Mouse (Mus musculus) brown adipose tissue, adult 24 weeks (tissue): ENCODE results near the gene Rps5. TPM values are rescaled to one million over a fixed set of nuclear protein-coding genes. Genes with fewer than 3 reads are reported as not detected.
"Not testable (repeated sequence)": the region's sequence is repeated elsewhere in the genome, so short reads cannot be mapped to it uniquely, and the experiment has no call there.

Source experiments
- H3K27ac ChIP-seq: fragments of 200-500 bp; replicated peaks from 2 replicates; pipeline ENCODE4 v1.5.1; 2012; ENCODE audit warnings: low read depth, mild to moderate bottlenecking, low read length
- H3K4me1 ChIP-seq: fragments of 200-500 bp; 2 replicates; pipeline ENCODE4 v1.6.1; 2012; ENCODE audit warnings: low read length, mixed read lengths; ENCODE audit not compliant: control insufficient read depth, insufficient read depth, insufficient read length
- H3K4me3 ChIP-seq: fragments of 200-500 bp; 2 replicates; pipeline ENCODE4 v1.5.1; 2012; ENCODE audit warnings: low read depth, mild to moderate bottlenecking, low read length, moderate library complexity; ENCODE audit not compliant: insufficient read depth
- polyA plus RNA-seq: library from polyadenylated mRNA; stranded (reverse); fragments of >200 nt; gene quantifications from 2 replicates; pipeline ENCODE4 v1.2.4, GENCODE M21; 2012; ENCODE audit not compliant: missing spikeins, insufficient read depth, insufficient read length

Rps5 gene
- polyA plus RNA-seq = 533 and 648 TPM in 2 replicates

DNA sequence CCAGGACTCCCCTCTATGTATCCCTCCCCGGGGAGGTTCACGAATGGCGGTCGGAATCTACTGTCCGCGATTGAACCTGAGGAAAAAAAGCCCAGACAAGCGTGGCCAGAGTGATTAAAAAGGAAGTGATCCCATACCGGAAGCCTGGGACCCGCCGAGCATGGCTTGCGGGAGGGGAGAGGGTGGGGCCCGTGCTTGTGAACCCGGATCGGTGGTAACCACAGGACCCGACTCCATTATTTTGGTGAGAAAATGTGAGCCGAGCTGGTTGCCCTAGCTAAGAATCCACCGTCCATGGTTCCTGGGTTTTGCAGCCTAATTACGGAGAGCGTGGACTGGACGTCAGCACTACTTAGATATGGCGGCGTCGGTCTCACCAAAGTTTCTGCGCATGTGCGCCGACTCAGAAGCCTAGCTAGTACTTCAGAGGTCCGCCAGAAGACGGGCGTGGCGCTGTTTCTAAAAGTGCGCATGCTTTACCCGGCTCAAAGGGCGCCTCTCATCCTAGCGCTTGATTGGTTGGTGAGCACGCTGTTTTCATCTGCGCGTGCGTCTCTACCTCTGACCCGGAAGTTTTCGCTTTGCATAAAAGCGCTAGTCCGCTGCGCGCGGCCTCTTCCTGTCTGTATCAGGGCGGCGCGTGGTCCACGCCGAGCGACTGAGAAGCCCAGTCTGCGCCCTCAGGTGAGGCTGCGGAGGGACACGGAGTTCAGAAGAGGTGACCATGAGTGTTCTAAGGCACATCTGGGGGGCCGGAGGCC lies at the start of gene Rps5:
TSS of gene Rps5 (plus strand) at position 586 of the 761 bp plus-strand sequence.
- Histone ChIP-seq H3K4me1 (peaks cover 6% of the 10 kb centered on the region; the same call in 1 of the 2 replicates), H3K4me3 (peak within 1 kb of the TSS; percentile 82), H3K27ac (peak within 1 kb of the TSS; percentile 96)

DNA sequence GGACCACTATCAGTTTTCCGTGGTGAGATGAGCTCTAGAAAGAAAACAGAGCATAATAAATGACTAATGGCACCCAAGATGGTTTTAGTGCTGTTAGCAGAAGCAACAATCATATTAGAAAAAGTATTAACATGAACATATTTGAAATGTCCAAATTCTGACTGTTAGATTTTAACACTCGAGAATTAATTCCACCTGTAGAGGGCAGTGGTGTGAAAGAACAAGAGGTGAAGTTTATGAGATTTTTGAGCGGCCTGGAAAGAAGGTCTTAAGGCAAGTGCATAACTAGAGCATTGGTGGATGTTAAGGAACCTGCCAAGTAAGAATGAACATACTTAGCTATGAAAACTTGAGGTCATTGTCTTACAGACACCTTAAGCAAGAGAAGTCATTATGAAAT lies 47.8 kb upstream of the Rps5 start:
- H3K4me3 ChIP-seq = no peak overlapping the region
- no peak overlapping the region for H3K27ac ChIP-seq
- no peaks in the 10 kb centered on the region for H3K4me1 ChIP-seq

DNA sequence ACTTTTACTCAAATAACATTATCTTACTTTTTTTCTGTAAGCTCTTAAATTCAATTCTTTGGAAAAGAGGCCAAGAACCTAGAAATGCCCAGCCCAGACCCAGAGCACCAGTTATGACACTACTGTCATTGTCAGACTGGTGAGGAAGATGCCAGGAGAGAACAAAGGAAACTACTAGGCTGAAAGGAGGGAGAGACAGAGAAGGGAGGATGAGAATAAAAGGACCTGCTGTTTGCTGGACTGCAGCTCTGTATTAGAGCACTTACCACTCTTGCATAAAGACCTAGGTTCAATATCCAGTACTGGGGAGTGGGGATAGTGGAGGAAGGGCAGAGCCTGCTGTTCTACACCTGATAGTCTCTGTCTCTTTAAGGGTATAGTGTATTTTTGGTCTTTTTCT lies 42.1 kb upstream of the Rps5 start:
- Histone ChIP-seq H3K4me3 (no peak overlapping the region), H3K27ac (no peak overlapping the region), H3K4me1 (peaks cover 3% of the 10 kb centered on the region; the same call in 1 of the 2 replicates)

DNA sequence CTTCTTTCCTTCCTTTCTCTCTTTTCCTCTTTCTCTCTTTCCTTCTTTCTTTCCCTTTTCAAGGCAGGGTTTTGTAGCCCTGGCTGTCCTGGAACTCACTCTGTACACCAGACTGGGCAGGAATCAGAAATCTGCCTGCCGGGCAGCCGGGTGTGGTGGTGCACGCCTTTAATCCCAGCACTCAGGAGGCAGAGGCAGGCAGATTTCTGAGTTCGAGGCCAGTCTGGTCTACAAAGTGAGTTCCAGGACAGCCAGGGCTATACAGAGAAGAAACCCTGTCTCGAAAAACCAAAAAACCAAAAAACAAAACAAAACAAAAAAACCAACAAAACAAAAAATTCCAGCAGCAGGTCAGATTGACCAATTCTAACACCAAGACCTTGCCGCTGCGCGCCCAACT lies 41.6 kb upstream of the Rps5 start:
- H3K4me1 ChIP-seq, H3K27ac ChIP-seq: not testable (repeated sequence)
- peak overlapping the region; percentile 53 for H3K4me3 ChIP-seq

DNA sequence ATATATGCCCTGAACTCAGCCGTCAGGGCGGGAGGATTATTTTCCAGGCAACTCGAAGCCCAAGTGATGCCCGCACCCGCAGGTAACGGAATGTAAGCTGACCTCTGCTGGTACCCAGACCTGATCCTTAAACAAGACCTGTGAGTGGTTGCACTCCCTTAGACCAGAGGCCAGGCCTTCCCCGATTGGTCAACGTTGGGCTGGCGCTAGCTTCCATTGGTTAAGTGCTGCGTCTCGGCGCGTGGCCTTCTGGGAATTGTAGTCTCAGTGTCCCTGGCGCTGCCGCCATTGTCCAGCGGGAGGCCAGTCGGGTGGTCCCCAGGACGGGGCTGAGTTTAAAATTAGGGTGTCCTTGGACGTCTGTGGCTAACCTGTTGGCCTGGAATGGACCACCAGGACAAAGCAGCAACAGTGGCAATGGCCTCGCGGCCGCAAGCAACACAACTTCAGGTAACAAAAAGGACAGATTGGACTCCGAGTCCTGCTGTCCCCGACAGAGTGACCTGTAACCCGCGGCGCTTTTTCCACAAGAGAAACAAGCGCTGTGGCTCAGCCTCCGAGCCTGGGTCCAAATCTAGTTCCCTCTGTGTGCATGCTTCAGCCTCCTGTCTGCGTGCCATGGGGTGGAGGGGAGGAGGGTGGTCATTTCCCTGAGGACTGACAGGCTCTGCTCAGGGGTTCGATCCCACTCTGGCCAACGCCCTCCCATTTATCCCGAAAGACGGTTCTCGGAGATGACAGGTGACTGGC lies 41.0 kb upstream of the Rps5 start, which contains the start of gene Zfp128:
TSS of gene Zfp128 (plus strand) at position 267 of the 750 bp plus-strand sequence.
- Histone ChIP-seq H3K4me3 (peak within 1 kb of the TSS; percentile 85), H3K27ac (peak within 1 kb of the TSS; percentile 21; the same call in 1 of the 2 replicates), H3K4me1 (peaks cover 3% of the 10 kb centered on the region; the same call in 1 of the 2 replicates)

DNA sequence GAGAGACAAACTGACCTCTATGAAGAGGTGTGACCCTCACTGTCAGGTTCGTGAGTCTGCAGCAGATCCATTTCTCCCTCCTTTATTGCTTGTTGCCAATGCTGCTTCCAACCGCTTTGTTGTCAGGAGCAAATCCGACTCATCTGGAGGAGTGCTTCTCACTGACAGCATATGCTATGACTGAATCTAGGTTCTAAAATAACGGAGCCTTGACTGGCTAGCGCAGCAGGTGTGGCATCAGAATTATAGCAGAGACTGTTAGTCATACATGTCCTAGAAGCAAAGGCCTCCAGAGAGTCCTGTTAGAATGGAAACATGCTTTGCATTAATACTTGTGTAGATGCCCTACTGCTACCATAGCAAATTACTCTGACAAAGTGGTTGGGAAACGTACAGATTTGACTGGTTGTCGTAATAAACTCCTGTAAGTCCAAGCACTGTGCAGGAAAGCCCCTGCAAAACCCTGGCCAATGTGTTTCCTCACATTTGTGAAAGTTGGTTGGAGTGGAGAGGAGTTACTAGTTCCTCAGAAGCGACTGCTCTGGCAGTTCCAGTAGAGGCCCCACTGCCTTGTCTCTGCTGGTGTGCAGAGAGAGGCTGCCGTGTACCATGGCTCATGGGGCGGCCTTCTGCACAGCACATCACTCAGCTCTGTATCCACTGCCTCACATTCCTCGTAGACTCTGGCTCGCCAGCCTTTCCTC lies 35.4 kb upstream of the Rps5 start:
- Histone ChIP-seq H3K4me3 (no peak overlapping the region), H3K4me1 (no peaks in the 10 kb centered on the region), H3K27ac (no peak overlapping the region)

DNA sequence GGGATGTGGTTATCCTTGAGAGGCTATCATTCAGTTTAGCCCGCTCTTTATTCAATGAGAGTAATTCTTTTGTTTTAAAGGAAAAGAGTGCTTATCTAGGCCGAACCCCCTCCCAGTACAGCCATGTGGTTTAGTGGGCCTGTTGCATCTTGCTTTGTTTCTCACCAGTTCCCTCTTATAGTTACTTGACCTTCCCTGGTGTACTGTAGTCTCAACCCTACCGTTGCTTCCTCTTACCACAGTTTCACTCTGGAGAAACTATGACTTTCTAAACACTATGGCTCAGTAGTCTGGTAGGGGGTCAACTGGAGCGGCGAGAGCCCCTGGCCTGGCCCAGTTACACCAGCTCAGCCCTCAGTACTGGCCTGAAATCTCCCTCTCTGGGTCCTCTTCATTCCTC lies 34.5 kb upstream of the Rps5 start:
- Histone ChIP-seq H3K4me3 (no peak overlapping the region), H3K4me1 (no peaks in the 10 kb centered on the region)

DNA sequence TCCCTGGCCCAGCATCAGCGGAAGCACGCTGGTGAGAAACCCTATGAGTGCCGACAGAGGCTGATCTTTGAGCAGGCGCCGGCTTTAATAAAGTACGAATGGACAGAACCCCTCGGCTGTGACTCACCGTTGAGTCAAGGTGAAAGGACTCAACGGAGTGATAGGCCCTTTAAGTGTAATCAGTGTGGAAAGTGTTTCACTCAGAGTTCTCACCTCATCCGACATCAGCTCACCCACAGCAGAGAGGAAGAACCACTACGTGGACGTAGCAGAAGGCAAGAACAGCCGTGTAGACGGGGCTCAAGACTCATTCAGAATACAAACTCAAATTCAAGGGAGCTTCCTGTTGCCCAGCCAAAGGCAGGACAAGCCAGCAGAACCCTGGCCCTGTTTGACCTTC lies 31.2 kb upstream of the Rps5 start:
- no peak overlapping the region for H3K4me3 ChIP-seq
- H3K4me1 ChIP-seq = no peaks in the 10 kb centered on the region
- H3K27ac ChIP-seq = no peak overlapping the region

More for the DNA sequence above, 34.5 kb upstream of the Rps5 start:
- no peak overlapping the region for H3K27ac ChIP-seq

DNA sequence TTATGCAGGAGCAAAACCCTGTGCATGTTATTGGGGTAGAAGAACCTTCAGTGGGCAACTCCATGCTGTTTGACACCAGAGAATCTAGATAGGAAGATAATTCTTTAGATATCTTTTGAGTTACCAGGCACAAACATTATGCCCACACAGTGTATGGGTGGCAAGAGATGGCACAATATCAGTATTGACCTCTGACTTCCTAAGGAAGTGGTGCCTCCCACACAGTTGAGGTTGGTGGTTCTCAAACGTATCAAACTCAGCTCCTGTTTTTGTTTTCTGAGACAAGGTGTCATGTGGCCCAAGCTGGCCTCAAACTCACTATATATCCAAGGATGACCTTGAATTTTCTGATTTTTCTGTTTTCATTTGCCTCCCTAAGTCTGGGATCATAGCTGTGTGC lies 30.8 kb upstream of the Rps5 start:
- H3K27ac ChIP-seq = no peak overlapping the region
- H3K4me3 ChIP-seq = no peak overlapping the region
- H3K4me1 ChIP-seq = no peaks in the 10 kb centered on the region

DNA sequence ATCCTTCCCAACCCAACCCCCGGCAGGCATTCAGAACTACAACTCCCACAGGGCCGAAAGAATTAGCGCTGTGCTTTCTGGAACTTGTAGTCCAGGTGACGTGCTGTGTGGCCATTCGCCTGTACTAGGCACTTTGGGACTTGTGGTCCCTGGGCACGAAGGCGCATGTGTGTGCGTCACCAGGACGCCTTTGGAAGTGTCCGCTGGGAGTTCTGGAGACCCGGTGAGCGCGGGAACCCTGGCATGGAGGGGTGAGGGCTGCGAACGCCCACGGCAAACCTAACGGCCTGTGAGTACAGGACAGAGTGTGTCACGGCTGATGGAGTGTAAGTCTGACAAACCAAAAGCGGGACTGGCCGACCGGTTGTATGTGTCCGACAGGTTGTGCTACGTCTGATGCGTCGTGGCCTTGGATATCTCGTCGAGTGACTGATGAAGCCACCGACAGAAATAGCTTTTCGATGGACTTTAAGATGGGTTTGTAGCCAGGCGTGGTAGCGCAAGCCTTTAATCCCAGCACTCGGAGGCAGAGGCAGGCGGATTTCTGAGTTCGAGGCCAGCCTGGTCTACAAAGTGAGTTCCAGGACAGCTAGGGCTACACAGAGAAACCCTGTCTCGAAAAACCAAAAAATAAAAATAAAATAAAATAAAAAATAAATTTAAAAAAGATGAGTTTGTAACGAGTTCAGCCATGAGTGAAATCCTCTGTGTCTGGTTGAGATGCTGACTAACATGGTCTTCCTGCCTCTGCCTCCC lies 24.3 kb upstream of the Rps5 start, which contains the start of gene Zscan22:
TSS of gene Zscan22 (plus strand) at position 161 of the 756 bp plus-strand sequence.
- Histone ChIP-seq H3K27ac (0 out of 2 replicates have a peak within 1 kb of the TSS, but pooled peaks have one; percentile 8), H3K4me1 (no peaks in the 10 kb centered on the region), H3K4me3 (peak within 1 kb of the TSS; percentile 72)

DNA sequence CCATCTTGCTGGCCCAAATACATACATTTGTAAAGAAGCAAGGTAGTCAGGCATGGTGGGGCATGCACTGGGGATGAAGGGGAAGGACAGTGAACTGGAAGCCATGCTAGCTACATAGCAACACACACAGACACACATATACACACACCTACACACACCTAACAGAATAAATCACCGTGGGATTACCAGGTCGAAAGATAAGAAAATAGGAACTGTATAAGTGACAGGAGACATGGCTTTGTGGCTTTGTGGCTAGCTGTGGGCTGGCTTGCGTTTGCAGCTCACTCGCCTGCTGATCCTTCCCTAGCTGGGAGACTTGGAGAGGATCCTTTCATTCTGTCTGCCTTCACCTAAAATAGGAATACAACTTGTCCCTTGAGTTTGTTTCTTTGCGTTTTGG lies 20.6 kb upstream of the Rps5 start:
- Histone ChIP-seq H3K4me3 (no peak overlapping the region), H3K27ac (no peak overlapping the region)

DNA sequence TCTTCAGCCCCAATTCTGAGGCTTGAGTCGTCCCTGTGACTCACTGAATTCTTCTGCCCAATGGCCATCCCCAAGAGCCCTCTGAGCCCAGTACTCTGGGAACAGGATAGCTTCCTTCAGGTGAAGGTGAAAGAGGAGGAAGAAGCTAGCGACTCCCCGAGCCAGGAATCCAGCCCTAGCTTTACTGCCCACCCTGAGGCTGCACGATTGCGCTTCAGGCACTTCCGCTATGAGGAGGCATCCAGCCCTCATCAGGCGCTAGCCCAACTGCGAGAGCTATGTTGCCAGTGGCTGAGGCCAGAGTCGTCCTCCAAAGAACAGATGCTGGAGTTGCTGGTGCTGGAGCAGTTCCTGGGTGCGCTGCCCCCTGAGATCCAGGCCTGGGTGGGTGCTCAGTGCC lies 18.5 kb upstream of the Rps5 start:
- Histone ChIP-seq H3K4me1 (no peaks in the 10 kb centered on the region), H3K27ac (no peak overlapping the region), H3K4me3 (no peak overlapping the region)

More for the DNA sequence above, 20.6 kb upstream of the Rps5 start:
- no peaks in the 10 kb centered on the region for H3K4me1 ChIP-seq

DNA sequence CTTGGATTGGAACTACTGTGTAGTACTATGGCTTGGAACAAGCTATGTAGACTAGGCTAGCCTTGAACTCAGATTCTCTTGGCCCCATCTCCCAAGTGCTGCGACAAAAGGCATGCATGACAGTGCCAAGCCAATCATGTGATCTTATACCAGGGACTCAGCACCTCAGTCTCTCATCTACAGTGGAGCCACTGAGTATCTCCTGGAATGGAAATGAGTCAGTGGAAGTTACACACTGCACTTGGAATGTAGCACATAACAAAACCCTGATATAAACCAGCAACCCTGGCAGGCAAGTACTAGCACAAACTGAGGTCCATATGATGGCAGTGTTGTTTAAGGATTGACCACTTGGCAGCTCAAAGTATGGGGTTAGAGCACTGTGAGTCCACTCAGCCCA lies 16.9 kb upstream of the Rps5 start:
- Histone ChIP-seq H3K27ac (no peak overlapping the region), H3K4me3 (no peak overlapping the region), H3K4me1 (no peaks in the 10 kb centered on the region; the same call in 1 of the 2 replicates)

DNA sequence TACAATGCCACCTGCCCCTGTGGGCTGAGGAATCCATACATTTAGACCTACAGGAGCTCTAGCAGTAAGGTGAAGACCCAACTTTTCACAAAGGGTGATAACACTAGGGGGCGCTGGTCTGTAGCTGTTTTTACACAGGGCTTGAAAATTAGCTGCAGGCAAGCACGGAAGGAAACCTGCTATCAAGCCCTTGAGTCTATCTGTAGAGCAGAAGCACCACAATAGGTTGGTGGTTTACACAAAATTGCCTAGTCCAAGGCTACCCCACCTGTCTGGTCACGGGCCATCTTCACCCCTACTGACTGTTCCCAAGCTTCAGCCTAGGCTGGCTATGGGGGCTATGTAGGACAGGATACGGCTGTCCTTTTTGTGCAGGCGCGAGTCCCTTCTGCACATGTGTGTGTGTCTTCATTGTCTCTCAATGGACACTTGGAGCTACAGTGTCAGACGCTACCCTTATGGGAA lies 12.6 kb upstream of the Rps5 start:
- H3K4me3 ChIP-seq = peak overlapping the region; percentile 68
- H3K27ac ChIP-seq = peak overlapping the region; percentile 93
- no peaks in the 10 kb centered on the region; the same call in 1 of the 2 replicates for H3K4me1 ChIP-seq
